Mouse (Mus musculus) forebrain, postnatal 0 days (tissue): ENCODE measurements around the gene Slc29a3. TPM values are rescaled to one million over a fixed set of nuclear protein-coding genes. Genes with fewer than 3 reads are reported as not detected.

Experiments
- ATAC-seq: fragments of 200-750 bp; cut with Nextera tagmentation; 2 replicates; pipeline ENCODE4 v1.8.0; 2017; ENCODE audit warnings: mild to moderate bottlenecking, moderate library complexity
- DNase-seq: peaks from one replicate; pipeline ENCODE4 v3.0.0-alpha.2; 2015
- H3K27ac ChIP-seq: fragments of 300-500 bp; sonication (generic); 2 replicates; pipeline ENCODE4 v1.5.1; 2014; ENCODE audit warnings: low read depth, mild to moderate bottlenecking, antibody characterized with exemption, low read length, moderate library complexity, mixed read lengths
- H3K27me3 ChIP-seq: fragments of 300-500 bp; sonication (generic); 2 replicates; pipeline ENCODE4 v1.6.1; 2014; ENCODE audit warnings: mild to moderate bottlenecking, low read length, mixed read lengths; ENCODE audit not compliant: insufficient read depth
- H3K36me3 ChIP-seq: fragments of 300-500 bp; sonication (generic); 2 replicates; pipeline ENCODE4 v1.6.1; 2014; ENCODE audit warnings: mild to moderate bottlenecking, moderate library complexity; ENCODE audit not compliant: insufficient read depth
- H3K4me1 ChIP-seq: fragments of 300-500 bp; sonication (generic); 2 replicates; pipeline ENCODE4 v1.6.1; 2014; ENCODE audit warnings: antibody characterized with exemption; ENCODE audit not compliant: insufficient read depth
- H3K4me2 ChIP-seq: fragments of 300-500 bp; sonication (generic); 2 replicates; pipeline ENCODE4 v1.6.1; 2014; ENCODE audit warnings: low read depth, mild to moderate bottlenecking, moderate library complexity
- H3K4me3 ChIP-seq: fragments of 300-500 bp; sonication (generic); 2 replicates; pipeline ENCODE4 v1.5.1; 2014; ENCODE audit warnings: low read depth, low read length, mixed read lengths
- H3K9ac ChIP-seq: fragments of 300-500 bp; sonication (generic); 2 replicates; pipeline ENCODE4 v1.6.1; 2014; ENCODE audit warnings: mild to moderate bottlenecking
- H3K9me3 ChIP-seq: fragments of 300-500 bp; sonication (generic); 2 replicates; pipeline ENCODE4 v1.6.1; 2016; ENCODE audit warnings: low read length
- CTCF ChIP-seq: sonication (generic); IDR thresholded peaks from 2 replicates; pipeline ENCODE4 v1.5.1; 2016; ENCODE audit warnings: antibody characterized with exemption, control low read depth, low read depth
- WGBS: fragments of 180-500 bp; shearing (Covaris S2); extraction: QIAGEN DNeasy Blood & Tissue Kit; methylation state at CpG from one replicate; pipeline ENCODE4 v1.1.7; 2014; 5-methylcytosine and 5-hydroxymethylcytosine counted together
- polyA plus RNA-seq: library from polyadenylated mRNA; unstranded; fragments of >200 nt; fragmentation: Nextera tagmentation; extraction: Ambion mirVana; gene quantifications from 2 replicates; pipeline ENCODE4 v1.2.1, GENCODE M21; 2015
- total RNA-seq: library from RNA; depleted of rRNA; stranded (reverse); fragments of >200 nt; gene quantifications from 2 replicates; pipeline ENCODE4 v1.2.3, GENCODE M21; 2014; rRNA removed

Gene Slc29a3
- total and polyA plus RNA-seq, 2 experiments from 2014 or later: 9.3 to 11.6 TPM

DNA sequence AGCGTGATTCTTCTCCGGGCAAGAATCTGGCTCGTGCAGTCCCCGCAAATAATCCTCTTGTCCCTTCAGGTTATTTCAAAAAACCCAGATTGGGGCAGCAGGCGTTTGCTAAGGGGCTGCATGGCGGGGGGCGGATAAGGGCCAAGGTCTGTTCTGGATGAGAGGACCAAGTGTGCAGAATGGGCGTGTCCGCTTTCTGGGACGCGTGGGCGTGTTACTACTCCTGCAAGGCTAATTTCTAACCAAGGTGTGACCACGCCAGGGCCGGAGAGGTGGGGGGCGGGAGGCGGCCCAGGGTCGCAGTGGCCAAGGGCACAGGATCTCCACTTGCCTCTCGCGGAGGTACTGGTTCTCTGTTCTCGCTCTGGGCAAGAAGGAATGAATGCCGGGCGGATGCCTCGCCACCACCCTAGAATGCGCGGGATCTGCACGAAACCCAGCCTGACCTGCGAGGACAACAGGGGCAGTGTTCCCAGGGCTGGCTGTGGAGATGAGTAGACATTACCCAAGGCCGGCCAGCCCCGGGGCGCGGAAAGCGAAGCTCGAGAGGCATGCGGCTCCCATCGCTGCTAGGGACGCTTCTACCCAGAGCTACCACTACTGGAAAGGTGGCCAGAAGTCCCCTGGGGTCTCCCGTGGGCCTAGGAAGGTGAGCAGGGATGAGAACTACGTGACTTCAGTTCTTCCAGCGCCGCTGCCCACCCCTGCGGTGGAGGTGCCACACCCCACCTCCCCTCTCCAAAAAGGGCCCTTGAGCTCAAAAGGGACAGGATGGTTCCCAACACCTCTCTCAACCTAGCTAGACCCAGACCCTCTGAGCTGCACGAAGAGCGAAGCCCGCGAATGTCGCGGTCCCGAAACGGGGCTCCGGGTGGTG, 66.6 kb downstream of the Slc29a3 start:
- Histone ChIP-seq H3K9ac (no peak overlapping the region), H3K9me3 (no peaks in the 10 kb centered on the region), H3K4me3 (peak overlapping the region; percentile 56), H3K4me1 (peaks cover 3% of the 10 kb centered on the region), H3K4me2 (peak overlapping the region; percentile 91), H3K27me3 (peaks cover 38% of the 10 kb centered on the region), H3K36me3 (no peaks in the 10 kb centered on the region), H3K27ac (no peak overlapping the region)
- TF ChIP-seq CTCF: no peak
- 7% methylated on average over 50 of the region's 50 CpGs for WGBS
- DNase-seq (peak; percentile 4), ATAC-seq (no peak)

GRCm38 (mm10) chr10:60678926-60679325, 73.7 kb downstream of the Slc29a3 start:
- H3K27me3 ChIP-seq: peaks cover 2% of the 10 kb centered on the region; the same call in 1 of the 2 replicates
- TF ChIP-seq CTCF: no peak
- H3K4me3 ChIP-seq: no peak overlapping the region
- no peak overlapping the region for H3K27ac ChIP-seq
- 86% methylated on average over 3 of the region's 3 CpGs for WGBS
- H3K36me3 ChIP-seq: no peaks in the 10 kb centered on the region
- no peak for ATAC-seq
- H3K9ac ChIP-seq: no peak overlapping the region
- H3K4me1 ChIP-seq: no peaks in the 10 kb centered on the region
- H3K4me2 ChIP-seq: no peak overlapping the region
- no peak for DNase-seq
- H3K9me3 ChIP-seq: no peaks in the 10 kb centered on the region

DNA sequence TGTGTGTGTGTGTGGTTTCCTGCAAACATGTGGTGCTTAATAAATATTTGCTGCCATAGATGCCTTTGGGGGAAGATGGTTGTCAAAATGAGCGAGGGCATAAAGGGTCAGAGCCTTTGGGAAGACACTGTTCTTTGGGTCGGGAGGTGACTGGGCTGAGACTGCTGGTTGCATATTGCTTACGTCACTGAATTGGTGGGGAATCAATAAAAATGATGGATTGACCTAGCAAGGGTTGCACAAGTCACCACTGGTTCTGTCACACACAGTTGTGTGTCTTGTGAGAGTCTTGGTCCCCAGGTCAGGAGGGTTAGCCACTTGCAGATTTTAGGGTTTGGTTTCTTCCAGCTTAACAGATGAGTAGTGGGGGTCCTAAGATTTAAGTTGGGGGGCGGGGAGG, 75.3 kb downstream of the Slc29a3 start:
- H3K9me3 ChIP-seq: no peaks in the 10 kb centered on the region
- H3K4me3 ChIP-seq: no peak overlapping the region
- no peak for ATAC-seq
- no peaks in the 10 kb centered on the region for H3K36me3 ChIP-seq
- no peaks in the 10 kb centered on the region for H3K4me1 ChIP-seq
- no peak overlapping the region for H3K4me2 ChIP-seq
- H3K9ac ChIP-seq: no peak overlapping the region
- no peak overlapping the region for H3K27ac ChIP-seq
- no peak for DNase-seq
- 87% methylated on average over 4 of the region's 4 CpGs for WGBS
- no peaks in the 10 kb centered on the region for H3K27me3 ChIP-seq
- no peak for TF ChIP-seq CTCF

DNA sequence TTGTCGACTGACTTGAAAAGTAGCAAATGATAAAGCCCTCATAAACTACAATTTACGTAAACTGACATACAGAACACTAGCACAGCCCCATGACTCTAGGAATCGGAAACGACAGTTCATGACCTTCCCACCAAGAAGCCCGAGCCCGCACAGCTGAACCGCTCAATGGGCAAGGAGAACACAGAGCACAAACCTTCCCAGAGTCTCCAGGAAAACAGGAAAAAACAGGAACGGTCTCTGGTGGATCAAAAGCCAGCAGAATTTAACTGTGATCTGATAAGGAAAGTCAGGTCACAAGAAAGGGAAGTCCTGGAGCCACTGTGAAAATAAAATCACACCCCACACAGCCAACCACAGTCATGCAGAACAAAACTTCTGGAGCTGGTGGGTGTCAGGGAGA, 82.4 kb downstream of the Slc29a3 start:
- no peak for DNase-seq
- Histone ChIP-seq H3K4me1 (no peaks in the 10 kb centered on the region), H3K4me2 (no peak overlapping the region), H3K9ac (no peak overlapping the region), H3K36me3 (no peaks in the 10 kb centered on the region), H3K27ac (no peak overlapping the region), H3K4me3 (no peak overlapping the region), H3K27me3 (no peaks in the 10 kb centered on the region), H3K9me3 (no peaks in the 10 kb centered on the region)
- no peak for TF ChIP-seq CTCF
- ATAC-seq: no peak
- WGBS: 83% methylated on average over 8 of the region's 8 CpGs

GRCm38 (mm10) chr10:60668591-60668990, 84.0 kb downstream of the Slc29a3 start:
- Histone ChIP-seq H3K4me1 (no peaks in the 10 kb centered on the region), H3K27ac (no peak overlapping the region), H3K4me3 (no peak overlapping the region), H3K27me3 (no peaks in the 10 kb centered on the region), H3K36me3 (no peaks in the 10 kb centered on the region), H3K4me2 (no peak overlapping the region), H3K9me3 (no peaks in the 10 kb centered on the region), H3K9ac (no peak overlapping the region)
- WGBS: 85% methylated on average over 3 of the region's 3 CpGs
- TF ChIP-seq CTCF: no peak
- no peak for ATAC-seq
- no peak for DNase-seq

Other genes with a start within 250 kb of the Slc29a3 start
- gene Cdh23, start 56.3 kb downstream of the Slc29a3 start, total RNA-seq: 6.2 and 13.1 TPM in 2 replicates
- gene Cdh23, start 56.3 kb downstream of the Slc29a3 start, polyA plus RNA-seq: 0.58 and 1.9 TPM in 2 replicates
- 8.5 and 15.9 TPM in 2 replicates for gene Unc5b, start 78.8 kb upstream of the Slc29a3 start, total RNA-seq
- gene Unc5b, start 78.8 kb upstream of the Slc29a3 start, polyA plus RNA-seq: 1.1 and 1.6 TPM in 2 replicates